Mouse (Mus musculus) myocyte (in vitro differentiated cells): Measurements from ENCODE around the gene Psors1c2. TPM values are rescaled to one million over a fixed set of nuclear protein-coding genes. Genes with fewer than 3 reads are reported as not detected.

Experiments
- H3K27me3 ChIP-seq: one replicate; pipeline ENCODE4 v1.6.1; 2011; ENCODE audit not compliant: control insufficient read depth, insufficient read depth, insufficient read length
- H3K36me3 ChIP-seq: one replicate; pipeline ENCODE4 v1.6.1; 2011; ENCODE audit not compliant: control insufficient read depth, insufficient read depth
- H3K4me2 ChIP-seq: one replicate; pipeline ENCODE4 v1.6.1; 2011; ENCODE audit warnings: low read depth, control low read depth
- H3K4me3 ChIP-seq: one replicate; pipeline ENCODE4 v1.5.1; 2011; ENCODE audit warnings: mild to moderate bottlenecking, control low read depth, moderate library complexity
- H3K79me2 ChIP-seq: one replicate; pipeline ENCODE4 v1.6.1; 2011; ENCODE audit not compliant: control insufficient read depth, insufficient read depth
- H3ac ChIP-seq: one replicate; pipeline ENCODE4 v1.6.1; 2011; ENCODE audit not compliant: control insufficient read depth, insufficient read length
- CEBPB ChIP-seq: IDR thresholded peaks from 2 replicates; pipeline ENCODE4 v1.6.1; 2011; ENCODE audit warnings: mild to moderate bottlenecking, moderate library complexity; ENCODE audit not compliant: poor library complexity, insufficient read depth, severe bottlenecking
- E2F4 ChIP-seq: IDR thresholded peaks from one replicate; pipeline ENCODE4 v1.6.1; 2011; ENCODE audit warnings: mild to moderate bottlenecking, control low read depth, moderate library complexity; ENCODE audit not compliant: insufficient read depth
- MAX ChIP-seq: IDR thresholded peaks from one replicate; pipeline ENCODE4 v1.6.1; 2011; ENCODE audit warnings: low read depth, mild to moderate bottlenecking, control low read depth
- MYOD1 ChIP-seq, 3 experiments: IDR thresholded peaks; one replicate each; pipeline ENCODE4 v1.6.1; 2011; ENCODE audit warnings: control low read depth in 2 of 3, low read depth in 2 of 3, mild to moderate bottlenecking in 2 of 3, moderate library complexity in 1 of 3; ENCODE audit not compliant: insufficient read length in 2 of 3, control insufficient read depth in 1 of 3
- MYOG ChIP-seq, 3 experiments: IDR thresholded peaks; one replicate each; pipeline ENCODE4 v1.6.1; 2011; ENCODE audit warnings: control low read depth in 2 of 3, low read depth in 2 of 3, mild to moderate bottlenecking in 2 of 3; ENCODE audit not compliant: insufficient read length in 2 of 3, control insufficient read depth in 1 of 3, insufficient read depth in 1 of 3
- POLR2A ChIP-seq: IDR thresholded peaks from one replicate; pipeline ENCODE4 v1.6.1; 2011; ENCODE audit warnings: low read depth, mild to moderate bottlenecking, control low read depth, moderate library complexity; ENCODE audit not compliant: insufficient read length
- POLR2AphosphoS2 ChIP-seq: IDR thresholded peaks from one replicate; pipeline ENCODE4 v1.6.1; 2011; ENCODE audit warnings: low read depth, control low read depth; ENCODE audit not compliant: insufficient read length
- REST ChIP-seq: IDR thresholded peaks from one replicate; pipeline ENCODE4 v1.6.1; 2011; ENCODE audit warnings: mild to moderate bottlenecking, control low read depth, moderate library complexity; ENCODE audit not compliant: insufficient read depth, insufficient read length
- SRF ChIP-seq: IDR thresholded peaks from one replicate; pipeline ENCODE4 v1.6.1; 2011; ENCODE audit warnings: low read depth; ENCODE audit not compliant: control insufficient read depth, insufficient read length
- TCF12 ChIP-seq: IDR thresholded peaks from one replicate; pipeline ENCODE4 v1.6.1; 2011; ENCODE audit warnings: mild to moderate bottlenecking, control low read depth; ENCODE audit not compliant: poor library complexity, insufficient read depth, severe bottlenecking
- TCF3 ChIP-seq: IDR thresholded peaks from one replicate; pipeline ENCODE4 v1.6.1; 2011; ENCODE audit warnings: low read depth, control low read depth; ENCODE audit not compliant: insufficient read length
- USF1 ChIP-seq: IDR thresholded peaks from one replicate; pipeline ENCODE4 v1.6.1; 2011; ENCODE audit warnings: low read depth, mild to moderate bottlenecking, control low read depth, moderate library complexity
- polyA plus RNA-seq: library from polyadenylated mRNA; unstranded; fragments of >200 nt; fragmentation: generic; extraction: Trizol; gene quantifications from one replicate; pipeline ENCODE4 v1.2.1, GENCODE M21; 2012; ENCODE audit warnings: missing spikeins

Gene Psors1c2
- polyA plus RNA-seq, 1 experiment = 0.07 TPM

GRCm38 (mm10) chr17:35578211-35578610 lies 45.2 kb downstream of the Psors1c2 start:
- no peaks in the 10 kb centered on the region for H3K36me3 ChIP-seq
- no peak overlapping the region for H3K4me3 ChIP-seq
- TF ChIP-seq SRF = no peak
- TF ChIP-seq E2F4 = no peak
- no peak for TF ChIP-seq POLR2A
- TF ChIP-seq MYOG (IDR thresholded peaks at IDR 0.05; ENCODE audit: control insufficient read depth in 1 of 3, insufficient read depth in 1 of 3, insufficient read length in 2 of 3, low read depth in 2 of 3) = no peak
- no peak for TF ChIP-seq USF1
- no peak for TF ChIP-seq REST
- TF ChIP-seq MYOD1 (IDR thresholded peaks at IDR 0.05; ENCODE audit: control insufficient read depth in 1 of 3, insufficient read length in 2 of 3, low read depth in 2 of 3) = no peak
- no peak for TF ChIP-seq TCF3
- TF ChIP-seq POLR2AphosphoS2 = no peak
- no peak for TF ChIP-seq MAX
- TF ChIP-seq CEBPB = no peak
- no peak for TF ChIP-seq TCF12
- H3ac ChIP-seq = no peak overlapping the region
- H3K79me2 ChIP-seq = no peaks in the 10 kb centered on the region
- H3K27me3 ChIP-seq = no peaks in the 10 kb centered on the region
- no peak overlapping the region for H3K4me2 ChIP-seq

GRCm38 (mm10) chr17:35582900-35583299 lies 49.9 kb downstream of the Psors1c2 start:
- Histone ChIP-seq H3K27me3 (no peaks in the 10 kb centered on the region), H3K4me2 (no peak overlapping the region), H3K36me3 (no peaks in the 10 kb centered on the region), H3K79me2 (no peaks in the 10 kb centered on the region), H3ac (no peak overlapping the region), H3K4me3 (no peak overlapping the region)
- TF ChIP-seq MAX (no peak), SRF (no peak), CEBPB (no peak), TCF3 (no peak), USF1 (no peak), TCF12 (no peak), E2F4 (no peak), POLR2AphosphoS2 (no peak), MYOG (IDR thresholded peaks at IDR 0.05; ENCODE audit: control insufficient read depth in 1 of 3, insufficient read depth in 1 of 3, insufficient read length in 2 of 3, low read depth in 2 of 3) (no peak)

Other genes starting within 250 kb of the Psors1c2 start
- 6.6 TPM for gene H2-Q1, start 212.8 kb upstream of the Psors1c2 start, polyA plus RNA-seq
- gene H2-Q2, start 191.0 kb upstream of the Psors1c2 start, polyA plus RNA-seq = 0.17 TPM
- 8.3 TPM for gene H2-Q4, start 153.6 kb upstream of the Psors1c2 start, polyA plus RNA-seq
- not detected for gene H2-Q6, start 108.4 kb upstream of the Psors1c2 start, polyA plus RNA-seq
- 0.06 TPM for gene H2-Q7, start 94.0 kb upstream of the Psors1c2 start, polyA plus RNA-seq
- 0.02 TPM for gene H2-Q10, start 63.1 kb upstream of the Psors1c2 start, polyA plus RNA-seq
- gene Pou5f1, start 27.2 kb upstream of the Psors1c2 start, polyA plus RNA-seq = not detected
- 11.1 TPM for gene Tcf19, start 16.4 kb upstream of the Psors1c2 start, polyA plus RNA-seq
- gene Cchcr1, start 16.1 kb upstream of the Psors1c2 start, polyA plus RNA-seq = 8.8 TPM
- 55.4 TPM for gene Cdsn, start 18.9 kb downstream of the Psors1c2 start, polyA plus RNA-seq
- not detected for gene 2300002M23Rik, start 34.2 kb downstream of the Psors1c2 start, polyA plus RNA-seq
- gene Sfta2, start 68.3 kb downstream of the Psors1c2 start, polyA plus RNA-seq = not detected
- gene Gm9573, start 93.4 kb downstream of the Psors1c2 start, polyA plus RNA-seq = not detected
- gene Mucl3, start 110.5 kb downstream of the Psors1c2 start, polyA plus RNA-seq = 0.05 TPM
- gene Vars2, start 134.4 kb downstream of the Psors1c2 start, polyA plus RNA-seq = 13.7 TPM
- gene Gtf2h4, start 140.5 kb downstream of the Psors1c2 start, polyA plus RNA-seq = 27.4 TPM
- 65.6 TPM for gene Ddr1, start 171.4 kb downstream of the Psors1c2 start, polyA plus RNA-seq